Mouse (Mus musculus) heart, postnatal 4 days (tissue): ENCODE measurements around the gene Opn1sw. TPM values are rescaled to one million over a fixed set of nuclear protein-coding genes. Genes with fewer than 3 reads are reported as not detected.
"Not testable (repeated sequence)": the region's sequence is repeated elsewhere in the genome, so short reads cannot be mapped to it uniquely, and the experiment has no call there.

Experiments used
- DNase-seq: peaks from one replicate; pipeline ENCODE4 v3.0.0; 2021
- total RNA-seq, 2 experiments: library from RNA; stranded (reverse); gene quantifications; 2 replicates each; pipeline ENCODE4 v1.2.3; 2021

Opn1sw gene
- total RNA-seq, 2 experiments from 2014 or later, result not detected

- DNase-seq, result peak; percentile 76
These were observed 7.8 kb upstream of the Opn1sw start, which contains the start of gene Ccdc136 for GRCm38 (mm10) chr6:29395910-29396713. Ccdc136 (plus strand) TSS chr6:29396309.

DNA sequence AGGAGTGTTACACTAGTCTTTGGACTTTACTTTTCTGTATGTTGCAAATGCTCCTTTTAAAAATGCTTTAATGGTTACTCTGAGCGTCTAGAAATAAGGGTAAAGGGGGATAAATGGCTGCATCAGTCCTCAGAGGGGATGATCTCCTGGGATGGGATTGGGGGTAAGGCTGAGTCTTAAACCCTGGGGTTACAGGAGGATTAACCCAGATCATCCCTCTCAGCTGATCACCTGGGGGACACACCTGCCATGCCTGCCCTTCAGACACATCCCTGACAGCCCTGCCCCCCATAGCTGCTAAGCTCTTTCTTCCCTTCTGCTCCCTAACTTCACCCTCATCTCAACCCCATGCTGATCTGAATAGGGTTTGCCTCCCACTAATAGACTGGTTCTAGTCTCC, 6.0 kb upstream of the Opn1sw start:
- no peak for DNase-seq

GRCm38 (mm10) chr6:29391802-29392201, 3.5 kb upstream of the Opn1sw start:
- DNase-seq, result no peak

DNA sequence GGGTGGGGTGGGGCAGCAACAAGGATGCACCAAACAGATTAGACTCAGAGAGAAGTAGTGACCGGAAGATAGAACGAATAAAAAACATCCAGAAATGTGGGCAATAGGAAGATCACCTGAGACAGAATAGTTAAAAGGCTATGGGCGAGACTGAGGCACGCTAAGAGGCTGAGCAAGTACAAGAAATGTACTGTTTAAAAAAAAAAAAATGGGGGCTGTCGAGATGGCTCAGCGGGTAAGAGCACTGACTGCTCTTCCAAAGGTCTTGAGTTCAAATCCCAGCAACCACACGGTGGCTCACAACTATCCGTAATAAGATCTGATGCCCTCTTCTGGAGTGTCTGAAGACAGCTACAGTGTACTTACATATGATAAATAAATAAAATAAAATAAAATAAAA, 3.0 kb upstream of the Opn1sw start:
- DNase-seq, result not testable (repeated sequence)

DNA sequence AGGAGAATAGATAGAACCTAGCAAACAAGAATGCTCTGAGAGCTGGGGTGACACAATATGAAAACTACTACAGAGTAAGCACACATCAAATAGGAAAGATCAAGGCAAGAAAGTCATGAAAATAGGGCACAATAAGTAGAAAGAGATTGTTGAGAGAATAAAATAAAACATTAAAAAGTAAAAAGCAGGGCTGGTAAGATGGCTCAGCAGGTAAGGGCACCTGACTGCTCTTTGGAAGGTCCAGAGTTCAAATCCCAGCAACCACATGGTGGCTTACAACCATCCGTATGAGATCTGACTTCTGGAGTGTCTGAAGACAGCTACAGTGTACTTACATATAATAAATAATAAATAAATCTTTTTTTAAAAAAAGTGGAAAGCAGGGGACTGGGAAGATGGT, 2.2 kb upstream of the Opn1sw start:
- DNase-seq, result not testable (repeated sequence)

- no peak for DNase-seq
These were observed 1.2 kb upstream of the Opn1sw start for GRCm38 (mm10) chr6:29389425-29389824.

GRCm38 (mm10) chr6:29388606-29389080, 375 bp upstream of the Opn1sw start:
- peak; percentile 96 for DNase-seq

- DNase-seq, result no peak
These were observed 5.8 kb downstream of the Opn1sw start for GRCm38 (mm10) chr6:29382442-29382841.

DNA sequence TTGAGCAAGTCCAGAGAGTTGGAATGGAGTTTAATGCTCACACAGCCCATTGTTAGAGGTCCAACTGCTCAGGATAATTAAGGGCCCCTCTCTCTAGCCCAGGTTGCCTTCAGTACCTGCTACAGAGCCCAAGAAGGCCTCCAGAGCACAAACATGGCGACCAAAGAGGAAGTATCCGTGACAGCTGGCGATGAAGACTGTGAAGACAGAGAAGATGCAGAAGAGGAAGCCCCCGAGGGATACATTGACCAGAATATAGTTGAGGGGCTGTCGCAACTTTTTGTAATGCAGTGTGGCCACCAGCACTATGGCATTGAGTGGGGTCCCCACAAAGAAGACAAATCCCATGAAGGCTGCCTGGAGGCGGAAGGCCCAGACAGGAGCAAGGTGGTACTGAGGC, 8.3 kb downstream of the Opn1sw start:
- no peak for DNase-seq

GRCm38 (mm10) chr6:29378678-29379077, 9.6 kb downstream of the Opn1sw start:
- no peak for DNase-seq

GRCm38 (mm10) chr6:29377386-29377785, 10.9 kb downstream of the Opn1sw start:
- no peak for DNase-seq

- no peak for DNase-seq
These were observed 23.0 kb downstream of the Opn1sw start for GRCm38 (mm10) chr6:29365277-29365676.

DNA sequence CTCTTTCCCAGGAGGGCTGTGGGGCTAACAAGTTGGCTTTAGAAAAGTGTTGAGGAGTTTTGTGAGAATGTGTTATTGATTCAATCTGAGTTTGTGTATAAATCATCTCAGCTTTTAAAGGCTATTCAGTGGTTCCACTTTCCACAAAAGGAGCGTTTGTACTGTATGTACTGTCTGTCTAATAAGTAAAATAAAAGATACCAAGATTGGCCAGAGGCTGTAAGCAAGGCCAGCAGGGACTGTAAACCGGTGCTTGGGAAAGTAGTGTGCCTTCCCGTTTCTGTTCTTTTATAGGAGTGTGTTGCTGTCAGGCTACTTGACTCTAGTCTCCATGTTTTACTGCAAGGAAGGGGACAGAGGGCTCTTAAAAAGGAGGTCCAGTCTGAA, 25.1 kb downstream of the Opn1sw start:
- DNase-seq, result no peak

- no peak for DNase-seq
These were observed 25.8 kb downstream of the Opn1sw start for GRCm38 (mm10) chr6:29362246-29363128.

DNA sequence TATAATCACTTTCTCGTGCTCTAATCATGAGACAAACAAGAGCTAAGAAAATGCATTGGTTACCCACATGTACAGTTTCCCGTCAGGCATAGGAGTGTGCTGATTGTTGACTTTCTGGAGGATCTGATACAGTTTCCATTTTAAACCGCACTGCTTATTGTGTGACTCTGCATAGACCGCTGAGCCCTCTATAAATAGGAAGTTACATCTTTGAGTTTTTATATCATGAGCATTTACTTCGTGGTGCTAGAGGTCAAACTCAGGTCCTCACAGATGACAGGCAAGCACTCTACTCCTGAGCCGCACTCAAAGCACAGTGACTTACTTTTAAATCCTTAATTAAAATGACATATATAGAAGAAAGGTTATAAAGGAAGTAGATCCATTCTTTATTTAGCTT, 28.1 kb downstream of the Opn1sw start:
- DNase-seq, result no peak

DNA sequence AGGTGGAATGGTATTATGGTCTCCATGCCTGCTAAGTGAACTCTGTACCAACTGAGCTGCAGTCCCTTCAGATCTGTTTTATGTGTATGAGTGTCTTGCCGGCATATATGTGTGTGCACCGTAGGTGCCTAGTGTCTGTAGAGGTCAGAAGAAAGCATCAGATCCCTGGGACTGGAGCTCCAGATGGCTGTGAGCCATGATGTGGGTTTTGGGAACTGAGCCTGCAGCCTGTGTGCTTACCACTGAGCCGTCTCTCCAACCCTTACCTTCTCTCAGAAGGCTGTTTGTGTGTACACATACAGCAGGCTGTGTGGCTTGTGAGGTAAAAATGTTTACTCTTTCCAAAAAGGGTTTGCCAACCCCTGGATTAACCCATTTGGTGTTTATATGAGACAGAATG, 28.9 kb downstream of the Opn1sw start:
- no peak for DNase-seq

GRCm38 (mm10) chr6:29352816-29353215, 35.5 kb downstream of the Opn1sw start:
- no peak for DNase-seq

- DNase-seq, result no peak
These were observed 36.7 kb downstream of the Opn1sw start for GRCm38 (mm10) chr6:29351613-29352012.

DNA sequence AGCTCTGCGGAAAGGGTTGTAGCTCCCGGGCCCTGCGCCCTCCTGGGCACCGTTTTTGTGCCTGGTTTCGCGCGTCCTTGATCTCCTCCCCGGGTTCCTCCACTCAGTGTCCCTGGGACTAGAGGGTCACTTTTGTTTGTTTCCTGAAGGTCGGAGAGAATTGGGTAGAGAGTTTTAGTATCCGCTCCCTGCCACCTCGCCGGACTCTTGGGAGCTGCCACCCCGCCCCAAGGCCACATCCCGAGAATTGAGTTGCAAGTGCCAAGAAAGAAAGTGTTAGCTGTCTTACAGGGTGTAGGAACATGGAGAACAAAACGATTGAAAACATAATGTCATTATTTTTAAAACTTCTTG, 39.9 kb downstream of the Opn1sw start:
- DNase-seq, result no peak

DNA sequence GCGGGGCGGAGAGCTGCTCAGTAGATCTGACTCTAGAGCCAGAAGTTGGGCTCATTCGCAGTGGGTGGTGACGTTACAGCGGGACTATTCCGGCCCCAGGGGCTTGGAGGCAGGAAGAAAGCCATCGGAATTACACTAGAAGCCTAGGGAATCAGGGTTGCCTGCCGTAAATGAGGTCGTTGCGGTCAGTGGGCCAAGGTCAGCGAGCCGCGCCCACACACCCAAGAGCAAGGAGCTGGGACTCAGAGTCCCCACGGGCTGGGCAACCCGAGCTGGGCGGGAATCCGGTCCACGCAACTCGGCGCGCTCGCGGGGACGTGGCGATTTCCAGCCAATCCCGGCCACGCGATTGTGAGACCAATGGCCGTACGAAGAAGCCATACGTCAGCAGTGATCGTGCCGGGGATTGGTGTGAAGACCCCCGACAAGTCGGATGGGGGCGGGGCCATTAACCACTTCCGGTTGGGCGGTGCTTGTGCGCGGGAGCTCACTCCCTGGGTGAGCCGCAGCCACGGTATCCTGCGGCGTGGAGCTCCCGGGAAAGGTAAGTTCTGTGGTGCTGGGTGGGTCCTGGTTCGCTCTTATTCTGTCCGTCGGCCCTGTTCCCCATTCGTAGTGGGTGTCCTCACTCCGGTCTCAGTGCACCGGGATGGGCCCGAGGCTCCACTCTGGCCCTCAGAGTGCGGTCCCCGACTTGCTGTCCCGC, 40.5 kb downstream of the Opn1sw start, which contains the start of gene Calu:
TSS of gene Calu (plus strand) at position 405 of the 706 bp plus-strand sequence.
- peak; percentile 100 for DNase-seq

DNA sequence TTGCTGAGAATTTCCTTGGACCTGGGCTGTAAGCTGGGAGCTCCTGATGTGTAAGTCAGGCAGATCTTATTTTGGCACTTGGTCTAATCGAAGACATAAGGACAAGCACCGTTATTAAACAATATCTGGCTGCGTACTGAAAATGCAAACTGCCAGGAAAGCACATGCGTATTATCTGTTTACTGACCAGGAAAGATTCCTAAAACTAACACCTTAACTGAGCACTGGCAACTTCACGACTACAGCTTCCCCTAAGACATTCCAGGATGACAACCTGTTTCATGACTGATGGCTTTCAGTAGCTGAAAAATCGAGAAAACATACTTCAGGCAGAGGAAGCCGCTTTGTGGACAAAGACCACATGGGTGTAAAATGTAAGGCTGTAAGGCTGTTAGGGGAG, 41.1 kb downstream of the Opn1sw start:
- no peak for DNase-seq

DNA sequence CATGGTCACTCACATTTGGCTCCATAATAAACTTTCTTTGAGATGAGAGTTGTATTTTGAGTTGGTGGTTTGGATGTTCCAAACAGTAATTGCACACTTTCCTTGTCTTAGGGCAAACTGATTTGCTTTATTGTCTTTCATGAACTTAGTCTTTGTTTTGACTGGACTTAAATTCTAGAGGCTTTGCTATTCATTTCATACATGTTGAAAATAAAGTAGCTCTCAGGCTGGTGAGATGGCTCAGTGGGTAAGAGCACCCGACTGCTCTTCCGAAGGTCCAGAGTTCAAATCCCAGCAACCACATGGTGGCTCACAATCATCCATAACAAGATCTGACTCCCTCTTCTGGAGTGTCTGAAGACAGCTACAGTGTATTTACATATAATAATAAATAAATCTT, 41.8 kb downstream of the Opn1sw start:
- not testable (repeated sequence) for DNase-seq

DNA sequence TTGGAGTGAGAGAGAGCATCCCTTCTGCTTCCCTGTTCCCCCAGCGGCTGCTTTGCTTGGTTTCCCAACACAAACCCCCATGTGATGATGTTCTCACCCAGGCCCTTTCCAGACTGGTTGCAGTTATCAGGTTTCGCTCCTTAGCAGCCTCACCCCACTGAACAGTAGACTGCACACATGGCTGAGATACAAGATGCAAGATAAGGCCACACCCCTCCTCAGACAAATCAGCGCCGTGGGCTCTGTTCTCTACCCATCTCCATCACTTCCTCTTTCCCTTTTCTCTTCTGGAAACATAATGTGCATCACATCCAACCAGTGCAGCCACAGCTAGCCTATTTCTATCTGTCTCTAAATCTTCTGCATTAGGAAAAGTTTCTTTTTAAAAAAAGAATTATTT, 58.8 kb downstream of the Opn1sw start:
- no peak for DNase-seq
